Mouse (Mus musculus): ENCODE data around the gene Hist3h2a.

The Hist3h2a gene

DNA sequence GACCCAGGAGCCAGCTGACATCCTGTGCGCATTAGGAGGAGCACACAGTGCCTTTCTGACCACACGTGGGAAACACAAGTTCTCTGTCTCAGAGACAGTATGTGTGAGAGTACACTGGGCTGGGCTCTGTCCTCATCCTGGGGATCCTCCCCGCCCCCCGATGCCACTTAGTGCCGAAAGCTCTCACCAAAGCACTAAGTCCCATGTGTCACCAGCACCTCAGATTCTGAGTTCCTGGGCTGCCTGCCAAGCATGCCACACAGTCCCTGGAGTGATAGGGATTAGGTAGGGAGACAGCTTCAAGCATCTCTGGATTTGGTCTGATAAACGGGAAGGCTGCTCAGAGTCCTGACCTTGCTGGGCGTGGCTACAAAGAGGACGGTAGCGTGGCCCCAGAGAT is 36.3 kb downstream of the Hist3h2a start:
- no peak for DNase-seq (ENCODE audit: low read depth, low spot score)

- DNase-seq (ENCODE audit: low read depth, low spot score): no peak
Measured at GRCm38 (mm10) chr11:58991911-58992310, 37.4 kb downstream of the Hist3h2a start.

DNA sequence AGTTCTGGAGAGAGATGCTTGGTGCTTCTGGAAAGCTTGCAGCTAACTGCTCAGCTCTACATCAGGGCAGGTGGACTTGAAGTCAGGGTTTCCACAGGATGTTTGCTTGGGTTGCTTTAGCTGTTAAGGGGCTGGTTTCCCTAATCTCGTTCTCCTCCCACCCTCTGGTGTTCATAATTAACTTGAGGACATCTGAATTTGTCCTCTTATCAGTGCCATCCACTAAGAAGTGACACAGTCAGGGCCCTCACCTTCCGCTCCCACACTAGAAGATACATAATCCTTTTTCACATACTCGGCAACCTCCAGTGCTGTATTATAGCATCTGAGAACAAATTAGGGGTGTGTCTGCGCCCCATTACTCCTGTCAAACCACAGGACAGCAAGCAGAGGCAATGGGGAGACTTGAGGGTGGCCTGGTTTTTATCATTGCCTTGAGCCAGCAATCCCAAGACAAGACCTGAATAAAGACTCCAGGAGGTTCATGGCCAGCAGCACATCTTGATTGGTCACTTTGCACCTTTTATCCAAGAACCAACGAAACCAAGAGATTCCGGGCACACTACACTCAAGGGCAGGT is 38.7 kb downstream of the Hist3h2a start:
- no peak for DNase-seq (ENCODE audit: low read depth, low spot score)

DNA sequence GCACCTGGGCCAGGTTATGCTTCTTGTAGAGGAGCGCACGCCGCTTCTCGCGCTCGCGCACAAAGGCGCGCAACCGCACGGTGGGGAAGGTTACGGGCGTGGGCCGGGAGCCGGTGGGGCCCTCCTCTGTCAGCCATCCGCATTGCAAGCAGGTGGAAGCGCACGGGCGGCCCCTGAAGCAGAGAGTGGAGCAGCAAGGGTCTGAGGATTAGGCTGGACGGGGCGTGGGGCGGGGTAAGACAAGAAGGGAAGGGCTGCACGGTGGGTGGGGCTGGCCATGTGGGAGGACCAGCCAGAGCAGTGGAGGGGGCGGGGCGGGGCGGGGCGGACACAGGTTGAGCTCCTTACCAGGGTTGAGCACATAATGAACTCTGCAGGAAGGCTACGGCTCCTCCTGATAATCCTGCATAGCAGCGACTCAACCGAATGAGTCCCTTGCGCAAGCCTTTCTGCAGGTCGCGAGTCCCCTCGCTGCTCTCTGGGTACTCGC is 39.9 kb downstream of the Hist3h2a start:
- peak; percentile 58 for DNase-seq (ENCODE audit: low read depth, low spot score)

GRCm38 (mm10) chr11:58995061-58995806 is 40.7 kb downstream of the Hist3h2a start:
- DNase-seq (ENCODE audit: low read depth, low spot score): no peak

DNA sequence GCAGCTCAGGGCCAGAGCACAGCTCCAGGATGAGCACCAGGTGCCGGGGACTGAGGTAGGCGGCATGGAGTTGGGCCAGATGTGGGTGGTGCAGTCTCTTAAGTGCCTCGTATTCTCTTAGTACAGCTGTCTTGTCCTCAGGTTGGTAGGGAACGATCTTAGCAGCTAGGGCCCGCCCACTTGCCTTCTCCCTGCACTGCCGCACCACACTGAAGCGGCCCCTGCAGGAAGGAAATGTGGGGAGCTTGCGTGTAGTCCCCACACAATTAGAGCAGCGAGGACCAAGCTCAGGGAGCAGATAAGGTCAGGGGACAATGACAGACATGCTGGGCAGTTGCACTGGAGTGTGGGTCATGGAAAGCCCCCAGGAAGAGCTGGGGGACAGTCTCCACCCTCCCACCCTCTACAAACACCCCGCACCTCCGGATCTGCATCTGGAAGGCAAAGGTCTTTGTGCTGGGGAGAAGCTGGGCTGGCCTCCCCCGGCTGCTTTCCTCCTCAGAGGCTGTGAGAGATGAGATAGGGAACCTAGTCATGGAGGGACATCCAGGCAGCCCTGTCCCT is 41.4 kb downstream of the Hist3h2a start:
- peak; percentile 50 for DNase-seq (ENCODE audit: low read depth, low spot score)

DNA sequence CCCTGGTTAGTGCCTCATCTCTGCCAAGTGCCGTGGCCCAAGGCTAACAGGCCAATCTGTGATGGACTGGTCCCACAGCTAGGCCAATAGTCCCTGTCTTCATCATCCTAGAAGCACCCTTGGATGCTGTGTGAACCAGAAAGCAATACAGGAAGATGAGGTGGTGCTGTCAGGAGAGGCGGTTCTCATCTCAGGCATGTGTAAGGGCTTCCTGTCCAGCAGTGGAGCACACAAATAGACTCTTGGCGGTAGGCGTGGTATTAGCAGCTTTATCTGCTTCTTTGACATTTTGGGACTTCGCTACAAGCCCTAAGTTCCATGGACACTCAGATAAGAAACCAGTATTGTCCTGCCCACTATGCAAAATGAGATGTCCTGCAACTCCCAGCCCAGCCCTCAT is 43.1 kb downstream of the Hist3h2a start:
- DNase-seq (ENCODE audit: low read depth, low spot score): no peak

GRCm38 (mm10) chr11:58999158-58999557 is 44.7 kb downstream of the Hist3h2a start:
- DNase-seq (ENCODE audit: low read depth, low spot score): no peak

- no peak for DNase-seq (ENCODE audit: low read depth, low spot score)
Measured at GRCm38 (mm10) chr11:58999830-59000229, 45.3 kb downstream of the Hist3h2a start.

GRCm38 (mm10) chr11:59000635-59001034 is 46.1 kb downstream of the Hist3h2a start:
- no peak for DNase-seq (ENCODE audit: low read depth, low spot score)

GRCm38 (mm10) chr11:59002327-59003079 is 48.0 kb downstream of the Hist3h2a start:
- DNase-seq (ENCODE audit: low read depth, low spot score): no peak
